Mouse (Mus musculus): ENCODE measurements around the gene Afap1l2. TPM values are rescaled to one million over a fixed set of nuclear protein-coding genes. Genes with fewer than 3 reads are reported as not detected.

Afap1l2 gene
- polyA plus RNA-seq, 1 experiment from 2014 or later: 17.3 TPM

DNA sequence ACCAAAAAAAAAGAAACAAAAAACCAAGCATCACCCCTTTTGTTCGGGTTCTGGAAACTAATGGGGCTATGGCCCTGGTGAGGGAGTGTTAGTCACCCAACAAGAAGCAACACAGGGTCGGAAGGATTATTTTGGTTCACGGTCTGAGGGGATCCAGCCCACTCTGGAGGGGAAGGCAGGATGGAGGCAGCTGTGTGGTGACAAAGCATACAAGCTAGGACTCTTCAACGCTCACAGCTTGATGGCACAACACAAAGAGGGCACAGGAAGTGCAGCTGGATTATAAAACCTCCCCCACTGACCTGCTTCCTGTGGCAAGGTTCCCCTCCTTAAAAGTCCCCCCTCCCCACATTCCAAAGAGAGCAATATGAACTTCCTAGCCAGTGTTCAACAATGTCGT is 44.2 kb downstream of the Afap1l2 start:
- Histone ChIP-seq H3K4me2 (replicated peaks) (no peak overlapping the region), H3K9ac (no peak overlapping the region), H3K27ac (no peak overlapping the region), H3K36me3 (no peaks in the 10 kb centered on the region), H3K4me1 (no peaks in the 10 kb centered on the region), H3K4me3 (no peak overlapping the region), H3K9me3 (no peaks in the 10 kb centered on the region), H3K27me3 (replicated peaks) (no peaks in the 10 kb centered on the region)
- WGBS: 49% methylated on average over 5 of the region's 5 CpGs
- no peak for ATAC-seq (ENCODE audit: low FRiP score, low read depth)

DNA sequence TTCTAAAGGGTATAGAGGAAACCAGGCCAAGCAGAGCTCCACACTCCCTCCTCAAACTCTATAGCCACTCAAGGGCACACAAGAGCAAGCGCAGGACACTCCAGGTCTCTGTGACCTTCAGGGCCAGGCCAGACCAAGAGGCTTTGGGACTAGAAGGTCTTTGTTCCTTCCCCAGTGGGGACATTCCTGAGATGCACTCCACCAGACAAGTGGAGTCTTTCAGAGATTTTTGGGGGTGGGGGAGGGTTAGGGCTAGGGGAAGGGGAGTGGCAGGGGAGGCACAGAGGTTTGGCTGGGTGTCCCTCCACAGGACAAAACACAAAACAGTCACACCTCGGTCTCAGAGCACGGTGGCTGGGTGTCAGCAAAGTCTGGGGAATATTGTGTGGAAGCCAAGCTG is 48.4 kb downstream of the Afap1l2 start:
- ATAC-seq (ENCODE audit: low FRiP score, low read depth): no peak

DNA sequence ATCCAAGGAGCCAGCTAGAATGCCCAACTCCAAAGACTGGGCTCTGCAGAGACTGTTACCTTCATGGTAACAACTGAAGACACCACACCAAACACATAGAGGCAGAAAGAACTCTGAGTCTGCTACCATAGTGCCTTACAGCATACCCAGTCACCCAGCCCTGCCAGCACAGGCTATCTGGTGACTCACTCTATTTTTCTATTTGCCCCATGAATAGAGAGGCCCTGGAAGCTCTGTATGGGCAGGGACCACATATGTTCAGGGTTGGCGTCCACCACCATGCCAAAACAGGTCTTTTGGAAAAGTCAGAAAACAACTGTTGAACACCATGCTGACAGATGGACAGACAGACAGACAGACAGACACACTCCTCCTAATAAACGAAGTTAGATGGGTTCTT is 49.0 kb downstream of the Afap1l2 start:
- H3K4me1 ChIP-seq: no peaks in the 10 kb centered on the region
- H3K36me3 ChIP-seq: no peaks in the 10 kb centered on the region
- no peak overlapping the region for H3K4me2 ChIP-seq (replicated peaks)
- H3K27ac ChIP-seq: no peak overlapping the region
- ATAC-seq (ENCODE audit: low FRiP score, low read depth): no peak
- H3K9me3 ChIP-seq: no peaks in the 10 kb centered on the region
- WGBS: 76% methylated on average over 2 of the region's 2 CpGs
- H3K9ac ChIP-seq: no peak overlapping the region
- no peak overlapping the region for H3K4me3 ChIP-seq
- H3K27me3 ChIP-seq (replicated peaks): no peaks in the 10 kb centered on the region

More for the DNA sequence above, 48.4 kb downstream of the Afap1l2 start:
- no peaks in the 10 kb centered on the region for H3K36me3 ChIP-seq
- H3K9ac ChIP-seq: no peak overlapping the region
- H3K4me1 ChIP-seq: no peaks in the 10 kb centered on the region
- no peak overlapping the region for H3K27ac ChIP-seq
- H3K27me3 ChIP-seq (replicated peaks): no peaks in the 10 kb centered on the region
- H3K4me3 ChIP-seq: no peak overlapping the region
- H3K4me2 ChIP-seq (replicated peaks): no peak overlapping the region
- H3K9me3 ChIP-seq: no peaks in the 10 kb centered on the region
- 70% methylated on average over 3 of the region's 3 CpGs for WGBS

DNA sequence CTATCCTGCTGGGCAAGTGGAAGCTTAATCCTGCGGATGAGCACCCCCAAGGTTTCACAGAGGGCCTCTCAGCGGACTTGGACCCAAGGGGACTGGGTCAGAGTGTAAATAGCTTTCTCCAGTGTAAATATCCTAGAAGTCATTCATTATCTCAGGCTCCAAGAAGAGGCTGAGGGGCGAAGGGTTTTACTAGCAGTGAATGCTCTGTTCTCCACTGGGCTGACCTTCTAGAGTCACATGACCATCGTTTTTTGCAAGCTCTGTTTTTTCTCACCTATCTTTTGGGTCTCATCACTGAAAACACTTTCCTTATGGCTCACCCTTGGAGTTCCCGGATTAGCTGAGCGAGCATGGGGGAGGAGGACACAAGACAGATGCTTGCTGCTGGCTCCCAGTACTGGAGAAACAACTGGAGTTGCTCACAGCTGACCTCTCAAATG is 49.4 kb downstream of the Afap1l2 start:
- ATAC-seq (ENCODE audit: low FRiP score, low read depth): no peak
- Histone ChIP-seq H3K4me2 (replicated peaks) (no peak overlapping the region), H3K9me3 (no peaks in the 10 kb centered on the region), H3K36me3 (no peaks in the 10 kb centered on the region), H3K9ac (no peak overlapping the region), H3K27ac (no peak overlapping the region), H3K4me1 (no peaks in the 10 kb centered on the region), H3K27me3 (replicated peaks) (no peaks in the 10 kb centered on the region), H3K4me3 (no peak overlapping the region)
- WGBS: 65% methylated on average over 6 of the region's 6 CpGs

DNA sequence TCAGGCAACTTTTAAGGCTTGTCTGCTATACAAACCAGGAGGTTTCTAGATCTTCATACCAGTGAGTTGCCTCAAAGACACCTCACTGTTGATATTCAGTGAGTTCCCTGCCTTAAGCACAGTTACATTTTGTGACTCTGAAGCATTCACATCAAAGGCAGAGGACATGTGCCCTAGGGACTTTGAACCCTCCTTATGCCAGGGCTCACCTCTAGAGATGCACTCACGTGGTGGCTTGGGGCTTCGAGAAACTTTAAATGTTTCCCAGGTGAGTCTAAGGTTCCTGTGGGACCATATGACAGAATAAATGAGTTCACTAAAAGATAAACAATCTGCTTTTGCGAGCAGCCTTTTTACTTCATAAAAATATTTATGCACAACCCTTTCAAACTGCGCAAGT is 50.0 kb downstream of the Afap1l2 start:
- Histone ChIP-seq H3K36me3 (no peaks in the 10 kb centered on the region), H3K9ac (no peak overlapping the region), H3K9me3 (no peaks in the 10 kb centered on the region), H3K4me1 (no peaks in the 10 kb centered on the region), H3K4me2 (replicated peaks) (no peak overlapping the region), H3K27ac (no peak overlapping the region), H3K27me3 (replicated peaks) (no peaks in the 10 kb centered on the region), H3K4me3 (no peak overlapping the region)
- 77% methylated on average over 4 of the region's 4 CpGs for WGBS
- ATAC-seq (ENCODE audit: low FRiP score, low read depth): no peak

DNA sequence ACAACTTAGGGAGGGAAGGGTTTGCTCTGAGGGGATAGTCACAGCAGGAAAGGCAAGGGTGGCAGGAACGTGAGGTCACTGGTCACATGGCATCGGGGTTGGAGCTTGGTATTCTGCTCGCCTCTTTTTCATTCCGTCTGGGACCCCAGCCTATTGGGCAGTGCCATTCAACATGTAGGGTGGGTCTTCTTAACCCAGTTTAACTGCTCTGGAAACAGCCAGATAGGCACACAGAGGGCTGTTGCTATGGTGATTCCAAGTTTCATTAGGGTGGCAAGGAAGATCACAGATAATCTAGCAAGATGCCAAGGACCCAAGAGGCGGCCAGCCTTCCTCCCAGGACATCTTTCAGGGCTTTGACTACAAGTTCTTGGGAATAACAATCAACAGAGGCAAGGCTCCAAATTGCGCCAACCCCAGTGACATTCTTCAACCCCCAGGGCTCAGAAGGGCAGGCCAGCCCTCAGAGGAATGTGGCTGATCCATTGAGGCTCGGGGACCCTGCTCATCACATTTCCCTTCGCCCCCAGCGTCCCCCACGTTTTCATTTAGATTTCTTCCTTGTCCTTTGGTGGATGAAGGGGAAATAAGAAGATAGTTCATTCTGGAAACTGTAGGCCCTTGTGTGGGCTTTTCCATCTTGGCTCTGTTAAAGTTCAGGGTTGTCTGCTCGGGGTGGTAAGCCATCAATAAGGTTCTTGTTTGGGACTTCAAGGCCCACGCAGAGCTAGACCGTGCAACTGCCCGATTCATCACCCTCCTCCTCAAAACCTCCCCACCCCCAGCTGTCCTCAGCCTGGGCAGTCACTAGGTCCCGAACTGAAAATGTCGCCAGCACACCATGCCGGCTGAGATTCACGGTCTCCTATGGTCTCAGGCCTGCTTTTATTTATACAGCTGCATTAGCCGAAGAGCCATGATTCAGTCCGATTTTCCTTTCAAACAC is 52.2 kb downstream of the Afap1l2 start:
- H3K9me3 ChIP-seq: no peaks in the 10 kb centered on the region
- H3K36me3 ChIP-seq: no peaks in the 10 kb centered on the region
- no peak overlapping the region for H3K9ac ChIP-seq
- H3K27me3 ChIP-seq (replicated peaks): no peaks in the 10 kb centered on the region
- no peak overlapping the region for H3K4me3 ChIP-seq
- H3K4me2 ChIP-seq (replicated peaks): no peak overlapping the region
- no peak overlapping the region for H3K27ac ChIP-seq
- ATAC-seq (ENCODE audit: low FRiP score, low read depth): no peak
- 71% methylated on average over 20 of the region's 20 CpGs for WGBS
- H3K4me1 ChIP-seq: no peaks in the 10 kb centered on the region

DNA sequence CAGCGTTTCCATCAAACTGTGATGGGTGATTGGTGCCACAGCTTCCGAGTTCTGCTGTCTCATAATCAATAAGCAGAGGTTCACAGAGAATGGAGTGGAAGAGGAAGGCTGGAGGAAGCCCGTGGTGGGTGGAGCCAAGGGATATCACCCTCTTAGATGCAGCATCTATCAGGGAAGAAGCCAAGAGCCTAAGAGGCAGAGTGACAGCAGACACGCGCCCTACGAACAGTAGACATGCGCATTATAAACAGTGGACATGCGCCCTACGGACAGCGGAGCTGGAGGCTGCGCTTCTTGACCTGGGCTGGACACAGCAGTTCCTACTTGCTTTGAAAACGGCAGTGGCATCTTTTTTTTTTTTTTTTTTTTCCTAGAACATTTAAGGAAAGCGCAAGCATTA is 53.2 kb downstream of the Afap1l2 start:
- H3K4me1 ChIP-seq: no peaks in the 10 kb centered on the region

DNA sequence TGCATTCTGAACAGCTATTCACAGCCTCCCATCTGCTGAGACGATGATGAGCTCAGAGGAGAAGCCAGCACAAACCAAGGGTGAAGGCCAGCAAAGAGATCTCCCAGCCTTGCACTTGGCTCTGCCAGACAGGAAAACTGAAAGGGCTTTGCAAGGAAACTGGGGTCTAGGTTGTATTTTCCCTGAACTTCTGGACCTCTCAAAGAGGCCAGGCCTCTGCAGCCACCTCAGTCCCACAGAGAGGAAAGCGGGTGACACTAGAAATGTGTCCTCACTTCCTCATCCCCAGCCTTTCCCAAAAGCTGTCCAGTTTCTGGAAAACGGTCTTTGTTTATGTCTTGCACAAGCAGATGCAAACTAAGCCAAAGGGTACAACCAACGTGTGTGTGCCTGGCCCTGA is 54.2 kb downstream of the Afap1l2 start:
- H3K27ac ChIP-seq: no peak overlapping the region
- no peak for ATAC-seq (ENCODE audit: low FRiP score, low read depth)
- no peaks in the 10 kb centered on the region for H3K27me3 ChIP-seq (replicated peaks)
- H3K4me3 ChIP-seq: no peak overlapping the region
- 80% methylated on average over 4 of the region's 4 CpGs for WGBS
- H3K9me3 ChIP-seq: no peaks in the 10 kb centered on the region
- no peak overlapping the region for H3K9ac ChIP-seq
- no peaks in the 10 kb centered on the region for H3K4me1 ChIP-seq
- no peaks in the 10 kb centered on the region for H3K36me3 ChIP-seq
- no peak overlapping the region for H3K4me2 ChIP-seq (replicated peaks)

More for the DNA sequence above, 53.2 kb downstream of the Afap1l2 start:
- Histone ChIP-seq H3K27ac (no peak overlapping the region), H3K9ac (no peak overlapping the region), H3K4me3 (no peak overlapping the region), H3K27me3 (replicated peaks) (no peaks in the 10 kb centered on the region), H3K36me3 (no peaks in the 10 kb centered on the region), H3K9me3 (no peaks in the 10 kb centered on the region), H3K4me2 (replicated peaks) (no peak overlapping the region)
- ATAC-seq (ENCODE audit: low FRiP score, low read depth): no peak
- 92% methylated on average over 13 of the region's 13 CpGs for WGBS

DNA sequence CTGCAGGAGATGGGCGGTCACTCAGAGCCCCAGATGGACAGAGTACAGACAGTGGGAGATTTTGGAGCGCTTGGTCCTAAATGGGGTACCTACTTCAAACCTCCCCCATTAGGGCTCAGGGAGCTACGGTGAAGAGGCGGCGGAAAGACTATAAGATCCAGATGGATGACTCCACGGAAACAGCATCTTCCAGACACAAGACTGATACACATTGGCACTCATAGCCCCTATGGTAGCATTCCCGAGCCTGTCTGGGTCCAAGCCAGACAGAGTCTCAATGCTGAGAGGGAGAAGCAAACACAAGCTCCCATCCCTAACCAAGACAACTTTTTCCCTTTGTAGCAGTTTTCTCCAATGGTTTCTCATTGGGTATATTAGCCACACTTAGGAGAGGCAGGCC is 57.2 kb downstream of the Afap1l2 start:
- Histone ChIP-seq H3K27me3 (replicated peaks) (no peaks in the 10 kb centered on the region), H3K9ac (no peak overlapping the region), H3K4me1 (no peaks in the 10 kb centered on the region), H3K27ac (no peak overlapping the region), H3K4me2 (replicated peaks) (no peak overlapping the region), H3K36me3 (no peaks in the 10 kb centered on the region), H3K4me3 (no peak overlapping the region), H3K9me3 (no peaks in the 10 kb centered on the region)
- no peak for ATAC-seq (ENCODE audit: low FRiP score, low read depth)
- WGBS: 87% methylated on average over 7 of the region's 7 CpGs

DNA sequence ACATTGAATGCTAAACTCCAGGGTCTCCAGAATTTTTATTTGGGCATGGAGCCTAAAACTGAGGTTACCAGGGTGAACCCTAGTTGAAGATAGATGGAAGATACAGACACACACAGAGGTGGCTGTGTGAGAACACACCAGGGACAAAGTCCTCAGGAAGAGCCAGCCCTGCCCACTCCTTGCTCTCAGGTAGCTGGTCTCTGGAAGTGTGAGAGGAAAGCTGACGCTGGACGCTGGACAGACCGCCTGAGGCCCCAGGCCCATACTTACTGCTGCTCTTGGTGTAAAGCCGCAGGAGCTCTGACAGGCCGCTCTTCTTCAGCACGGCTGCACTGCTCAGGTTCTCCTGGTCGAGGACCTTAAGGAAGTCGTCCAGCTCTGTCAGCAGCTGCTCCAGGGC is 58.2 kb downstream of the Afap1l2 start:
- Histone ChIP-seq H3K4me2 (replicated peaks) (no peak overlapping the region), H3K9ac (no peak overlapping the region), H3K27me3 (replicated peaks) (no peaks in the 10 kb centered on the region), H3K27ac (no peak overlapping the region), H3K4me1 (no peaks in the 10 kb centered on the region), H3K36me3 (no peaks in the 10 kb centered on the region), H3K4me3 (no peak overlapping the region), H3K9me3 (no peaks in the 10 kb centered on the region)
- WGBS: 80% methylated on average over 8 of the region's 8 CpGs
- no peak for ATAC-seq (ENCODE audit: low FRiP score, low read depth)

DNA sequence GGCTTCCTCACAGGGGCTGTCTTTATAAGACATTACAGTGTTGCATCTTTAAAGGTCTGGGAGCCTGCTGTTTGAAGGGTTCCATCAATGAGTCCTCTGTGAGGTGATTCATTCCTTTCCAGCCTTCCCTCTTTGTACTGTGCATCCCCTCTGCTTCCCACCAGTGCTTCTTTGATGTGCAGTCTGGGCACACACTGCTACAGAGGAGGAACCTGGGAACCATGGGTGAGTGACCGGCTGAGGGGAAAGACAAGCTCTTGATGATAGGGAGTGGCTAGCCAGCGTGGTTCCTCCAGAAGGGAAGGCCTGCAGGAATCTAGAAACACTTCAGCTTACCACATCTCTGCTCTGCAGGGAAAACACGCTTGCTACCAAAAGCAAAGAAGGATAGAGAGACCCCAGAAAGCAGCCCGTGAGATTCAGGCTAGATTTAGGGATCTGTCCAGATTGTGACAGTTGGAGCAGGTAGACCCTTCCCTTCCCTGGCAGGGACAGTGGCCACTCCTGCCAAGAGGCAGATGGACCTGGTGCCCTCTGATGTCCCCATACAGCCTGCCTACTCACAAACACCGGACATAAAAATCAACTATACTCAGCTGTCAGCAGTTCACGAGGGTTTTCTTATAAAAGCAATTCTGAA is 59.9 kb downstream of the Afap1l2 start:
- Histone ChIP-seq H3K27ac (no peak overlapping the region), H3K4me1 (no peaks in the 10 kb centered on the region), H3K9me3 (no peaks in the 10 kb centered on the region), H3K27me3 (replicated peaks) (no peaks in the 10 kb centered on the region), H3K4me2 (replicated peaks) (no peak overlapping the region), H3K9ac (no peak overlapping the region), H3K36me3 (peaks cover 3% of the 10 kb centered on the region; the same call in 1 of the 2 replicates), H3K4me3 (no peak overlapping the region)
- ATAC-seq (ENCODE audit: low FRiP score, low read depth): no peak
- whole genome bisulfite sequencing: 67% methylated on average over 6 of the region's 6 CpGs

DNA sequence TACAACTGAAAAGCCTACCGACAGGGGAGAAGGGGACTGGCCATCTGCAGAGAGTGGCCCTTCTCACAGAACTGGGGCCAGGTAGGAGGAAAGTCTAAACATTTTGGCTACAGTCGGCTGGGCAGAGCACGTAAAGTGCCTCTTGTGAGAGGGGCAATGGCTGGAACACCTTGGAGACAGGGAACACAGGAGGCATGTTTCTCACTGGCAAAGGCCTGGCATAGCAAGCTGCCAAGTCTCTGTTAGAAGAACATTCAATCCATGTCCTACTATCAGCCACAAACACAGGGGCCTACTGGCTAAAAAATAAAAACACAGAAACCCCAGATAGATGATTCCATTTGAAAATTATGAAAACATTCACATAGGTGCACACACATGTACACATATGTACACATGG is 61.3 kb downstream of the Afap1l2 start:
- 88% methylated on average over 3 of the region's 3 CpGs for WGBS
- H3K27ac ChIP-seq: no peak overlapping the region
- no peaks in the 10 kb centered on the region for H3K9me3 ChIP-seq
- no peak for ATAC-seq (ENCODE audit: low FRiP score, low read depth)
- peaks cover 6% of the 10 kb centered on the region; the same call in 1 of the 2 replicates for H3K36me3 ChIP-seq
- no peak overlapping the region for H3K4me3 ChIP-seq
- no peak overlapping the region for H3K9ac ChIP-seq
- H3K27me3 ChIP-seq (replicated peaks): no peaks in the 10 kb centered on the region
- no peak overlapping the region for H3K4me2 ChIP-seq (replicated peaks)
- H3K4me1 ChIP-seq: no peaks in the 10 kb centered on the region

Data from neural tube, embryonic 12.5 days (tissue).